Mouse (Mus musculus) cortical plate, adult 2 months (tissue): Measurements from ENCODE around the gene Wdr83os. TPM values are rescaled to one million over a fixed set of nuclear protein-coding genes. Genes with fewer than 3 reads are reported as not detected.
A peak's percentile ranks its signal among the peaks of the same experiment; 100 is the strongest.

Experiments
- H3K27ac ChIP-seq: fragments of 200-500 bp; 2 replicates; pipeline ENCODE4 v1.5.1; 2012; ENCODE audit warnings: low read length, control low read depth, inconsistent platforms; ENCODE audit not compliant: insufficient read depth
- H3K4me1 ChIP-seq: fragments of 200-500 bp; 2 replicates; pipeline ENCODE4 v1.6.1; 2011; ENCODE audit warnings: low read length; ENCODE audit not compliant: control insufficient read depth, insufficient read depth
- H3K4me3 ChIP-seq: fragments of 200-500 bp; 2 replicates; pipeline ENCODE4 v1.5.1; 2011; ENCODE audit warnings: mild to moderate bottlenecking, low read length, control low read depth; ENCODE audit not compliant: insufficient read depth
- CTCF ChIP-seq: fragments of 200-500 bp; IDR thresholded peaks from 2 replicates; pipeline ENCODE4 v1.5.1; 2011; ENCODE audit warnings: mild to moderate bottlenecking, control low read depth, low read length; ENCODE audit not compliant: insufficient read depth; ENCODE audit errors: extremely low read depth
- POLR2A ChIP-seq: fragments of 200-500 bp; IDR thresholded peaks from 2 replicates; pipeline ENCODE4 v1.6.1; 2011; ENCODE audit warnings: mild to moderate bottlenecking, low read length, control low read depth; ENCODE audit not compliant: insufficient read depth; ENCODE audit errors: extremely low read depth
- polyA plus RNA-seq: library from polyadenylated mRNA; depleted of rRNA; stranded (reverse); fragments of >200 nt; gene quantifications from 2 replicates; pipeline ENCODE4 v1.2.3, GENCODE M21; 2012

Gene Wdr83os
- polyA plus RNA-seq, 1 experiment: 139 TPM

- TF ChIP-seq POLR2A (peak; percentile 39; the same call in 1 of the 2 replicates), CTCF (no peak)
- H3K4me3 ChIP-seq: peak overlapping the region; percentile 68
- H3K4me1 ChIP-seq: no peaks in the 10 kb centered on the region; the same call in 1 of the 2 replicates
- peak overlapping the region; percentile 23; the same call in 1 of the 2 replicates for H3K27ac ChIP-seq
These were observed 42.6 kb upstream of the Wdr83os start for GRCm38 (mm10) chr8:85037681-85038531.

DNA sequence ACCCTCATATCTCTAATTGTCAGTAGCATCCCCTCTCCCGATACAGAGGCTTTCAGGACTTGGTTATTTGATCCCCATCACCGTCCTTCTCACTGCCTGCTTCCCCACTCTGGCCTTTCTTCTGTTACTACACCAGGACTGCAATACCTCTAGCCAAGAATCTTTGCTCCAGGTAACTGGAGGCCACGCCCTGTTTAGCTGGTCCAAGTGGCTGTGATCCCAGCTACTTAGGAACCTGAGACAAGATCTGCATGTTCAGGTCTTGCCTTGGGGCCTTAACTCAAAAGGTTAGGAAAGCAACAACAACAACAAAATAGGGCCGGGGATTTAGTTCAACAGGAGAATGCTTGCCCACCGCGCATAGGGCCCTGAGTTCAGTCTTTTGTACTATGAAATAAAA is 36.9 kb upstream of the Wdr83os start:
- TF ChIP-seq POLR2A (no peak), CTCF (no peak)
- no peak overlapping the region for H3K27ac ChIP-seq
- H3K4me1 ChIP-seq: no peaks in the 10 kb centered on the region; the same call in 1 of the 2 replicates
- no peak overlapping the region for H3K4me3 ChIP-seq

GRCm38 (mm10) chr8:85057367-85057766 is 23.2 kb upstream of the Wdr83os start:
- Histone ChIP-seq H3K4me1 (peaks cover 2% of the 10 kb centered on the region; the same call in 1 of the 2 replicates), H3K27ac (no peak overlapping the region), H3K4me3 (no peak overlapping the region)
- no peak for TF ChIP-seq POLR2A
- no peak for TF ChIP-seq CTCF

DNA sequence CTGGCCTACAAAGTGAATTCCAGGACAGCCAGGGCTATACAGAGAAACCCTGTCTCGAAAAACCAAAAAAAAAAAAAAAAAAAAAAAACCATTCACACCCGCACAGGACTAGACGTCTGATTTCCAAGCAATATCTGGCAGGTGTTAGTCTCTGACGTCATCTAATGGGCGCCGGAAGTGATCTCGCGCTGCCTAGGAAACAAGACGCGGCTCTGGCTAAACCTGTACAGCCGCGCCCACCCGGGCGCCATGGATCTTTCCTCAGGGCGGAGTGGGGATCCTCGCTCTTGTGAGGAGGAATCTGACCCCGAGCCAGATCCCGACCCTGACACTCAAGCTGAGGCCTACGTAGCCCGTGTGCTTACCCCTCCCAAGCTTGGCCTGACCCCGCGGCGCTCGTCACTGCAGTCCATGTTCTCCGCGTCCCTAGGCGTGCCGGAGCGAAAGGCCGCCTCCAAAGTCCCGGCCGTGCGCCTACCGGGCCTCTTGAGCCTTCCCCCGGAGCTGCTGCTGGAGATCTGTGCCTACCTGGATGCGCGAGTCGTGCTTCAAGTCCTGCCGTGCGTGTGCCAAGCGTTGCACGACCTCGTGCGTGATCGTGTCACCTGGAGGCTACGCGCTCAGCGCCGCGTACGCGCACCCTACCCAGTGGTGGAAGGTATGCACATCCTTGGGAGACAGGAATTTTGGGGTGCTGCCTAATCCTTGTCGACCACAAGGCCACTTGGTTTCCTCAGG is 20.5 kb upstream of the Wdr83os start, which contains the start of gene Fbxw9:
Gene Fbxw9, plus strand, starts transcription at position 177 of the 738 bp plus-strand sequence.
- Histone ChIP-seq H3K27ac (peak within 1 kb of the TSS; percentile 6; the same call in 1 of the 2 replicates), H3K4me1 (peaks cover 2% of the 10 kb centered on the region; the same call in 1 of the 2 replicates), H3K4me3 (peak within 1 kb of the TSS; percentile 59)
- peak; percentile 75 for TF ChIP-seq POLR2A
- no peak for TF ChIP-seq CTCF

GRCm38 (mm10) chr8:85062603-85063002 is 17.9 kb upstream of the Wdr83os start:
- H3K27ac ChIP-seq: no peak overlapping the region
- peaks cover 2% of the 10 kb centered on the region; the same call in 1 of the 2 replicates for H3K4me1 ChIP-seq
- TF ChIP-seq POLR2A (no peak), CTCF (no peak)
- H3K4me3 ChIP-seq: no peak overlapping the region

GRCm38 (mm10) chr8:85065213-85065612 is 15.3 kb upstream of the Wdr83os start:
- no peak overlapping the region for H3K27ac ChIP-seq
- TF ChIP-seq POLR2A: no peak
- no peak overlapping the region for H3K4me3 ChIP-seq
- peaks cover 2% of the 10 kb centered on the region; the same call in 1 of the 2 replicates for H3K4me1 ChIP-seq

DNA sequence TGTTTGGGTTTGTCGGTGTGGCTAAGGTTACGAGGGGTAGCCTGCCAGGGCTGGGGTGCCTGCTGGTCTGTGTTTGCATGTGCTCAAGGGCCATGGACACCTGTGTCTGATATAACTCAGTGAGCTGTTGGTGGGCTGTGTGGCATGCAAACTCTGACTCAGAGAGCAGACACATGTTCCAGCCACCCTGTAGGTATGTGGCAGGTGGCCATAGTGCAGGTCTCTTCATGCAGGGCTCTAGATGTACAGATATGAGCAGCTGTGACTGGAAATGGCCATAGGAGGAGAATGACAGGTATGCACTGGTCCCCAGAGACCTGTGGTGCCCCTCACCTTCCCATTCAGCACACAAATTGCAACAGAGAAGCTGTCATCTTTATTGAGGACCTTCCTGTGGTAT is 13.4 kb upstream of the Wdr83os start:
- no peak for TF ChIP-seq POLR2A
- no peak for TF ChIP-seq CTCF

DNA sequence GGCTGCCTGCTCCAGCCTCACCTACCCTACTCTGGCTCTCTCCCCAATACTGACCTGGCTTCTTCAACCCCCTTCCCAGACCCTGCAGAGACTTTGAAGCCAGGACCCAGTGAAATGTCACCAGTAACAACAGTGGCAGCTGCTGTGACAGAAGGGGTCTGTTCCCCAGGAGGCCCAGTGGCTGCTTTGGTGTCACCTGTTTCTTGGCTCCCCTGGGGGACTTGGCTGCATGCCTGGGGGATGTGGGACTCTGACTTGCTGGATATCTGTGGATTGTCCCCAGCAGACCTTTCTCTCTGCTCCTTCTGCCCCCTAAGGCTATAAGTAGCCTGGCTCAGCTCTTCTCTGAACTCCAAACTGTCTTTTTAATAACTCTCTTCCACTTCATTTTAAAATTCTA is 12.6 kb upstream of the Wdr83os start, which contains the start of gene Gm5741:
Gene Gm5741, minus strand, starts transcription at position 1 of the 400 bp plus-strand sequence.
- Histone ChIP-seq H3K4me1 (no peaks in the 10 kb centered on the region; the same call in 1 of the 2 replicates), H3K4me3 (no peak within 1 kb of the TSS), H3K27ac (no peak within 1 kb of the TSS)
- TF ChIP-seq CTCF: no peak
- TF ChIP-seq POLR2A: no peak

More for the DNA sequence above, 13.4 kb upstream of the Wdr83os start:
- Histone ChIP-seq H3K4me3 (no peak overlapping the region), H3K4me1 (no peaks in the 10 kb centered on the region; the same call in 1 of the 2 replicates), H3K27ac (no peak overlapping the region)

GRCm38 (mm10) chr8:85071041-85071440 is 9.5 kb upstream of the Wdr83os start:
- no peaks in the 10 kb centered on the region for H3K4me1 ChIP-seq
- no peak overlapping the region; the same call in 1 of the 2 replicates for H3K4me3 ChIP-seq
- no peak overlapping the region for H3K27ac ChIP-seq
- TF ChIP-seq POLR2A (no peak), CTCF (no peak)

DNA sequence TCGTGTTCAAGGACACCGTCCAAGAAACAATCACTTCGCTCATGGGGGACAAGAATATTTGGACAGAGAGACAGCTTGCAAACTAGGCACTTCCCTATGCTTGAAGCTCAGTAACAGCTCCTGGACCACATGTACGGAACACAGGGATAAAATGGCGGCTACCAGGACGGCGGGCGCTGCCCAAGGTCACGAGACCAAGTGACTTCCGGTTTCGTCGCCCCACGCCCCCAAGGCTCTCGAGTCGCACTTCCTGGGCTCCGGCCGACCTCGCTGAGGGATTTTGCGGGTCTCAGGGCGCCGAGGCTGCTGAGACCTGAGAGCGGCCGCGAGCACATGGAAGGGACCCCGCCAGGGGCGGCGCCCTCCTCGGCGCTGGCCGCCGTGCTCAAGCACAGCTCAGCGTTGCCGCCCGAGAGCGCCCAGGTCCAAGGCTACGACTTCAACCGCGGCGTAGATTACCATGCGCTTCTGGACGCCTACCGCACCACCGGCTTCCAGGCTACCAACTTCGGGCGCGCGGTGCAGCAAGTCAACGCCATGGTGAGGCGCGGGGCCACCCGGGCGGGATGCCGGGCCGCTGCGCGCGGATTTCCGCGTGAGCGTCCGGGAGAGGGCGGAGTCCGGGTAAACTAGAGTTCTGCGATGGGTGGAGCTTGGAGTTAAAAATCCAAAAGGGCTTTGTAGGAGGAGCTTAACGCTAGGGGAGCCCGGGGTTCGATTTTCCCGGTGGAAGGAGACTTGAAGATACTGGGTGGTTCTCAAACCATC is 8.8 kb upstream of the Wdr83os start, which contains the start of gene Dhps:
Gene Dhps, plus strand, starts transcription at position 244 of the 768 bp plus-strand sequence.
- TF ChIP-seq CTCF: no peak
- TF ChIP-seq POLR2A: peak; percentile 42; the same call in 1 of the 2 replicates

More for the DNA sequence above, 8.8 kb upstream of the Wdr83os start, which contains the start of gene Dhps:
- Histone ChIP-seq H3K4me3 (peak within 1 kb of the TSS; percentile 81), H3K27ac (peak within 1 kb of the TSS; percentile 96), H3K4me1 (no peaks in the 10 kb centered on the region)
